Mouse (Mus musculus) liver, embryonic 14.5 days (tissue): ENCODE measurements around the gene Tatdn2. TPM values are rescaled to one million over a fixed set of nuclear protein-coding genes. Genes with fewer than 3 reads are reported as not detected.

Source experiments
- ATAC-seq: fragments of 200-750 bp; cut with Nextera tagmentation; 2 replicates; pipeline ENCODE4 v1.8.0; 2017; ENCODE audit warnings: moderate number of reproducible peaks, mild to moderate bottlenecking, moderate library complexity; ENCODE audit not compliant: insufficient read depth
- DNase-seq, 3 experiments: peaks; one replicate each; pipeline ENCODE4 v3.0.0-alpha.2; 2012 to 2013; ENCODE audit warnings: low read depth in 3 of 3, low spot score in 3 of 3
- H3K27ac ChIP-seq: fragments of 300-500 bp; sonication (generic); 2 replicates; pipeline ENCODE4 v1.5.1; 2014; ENCODE audit warnings: moderate library complexity, mild to moderate bottlenecking, control low read depth, inconsistent platforms
- H3K27me3 ChIP-seq: fragments of 300-500 bp; sonication (generic); 2 replicates; pipeline ENCODE4 v1.6.1; 2014; ENCODE audit warnings: mild to moderate bottlenecking, low read length, moderate library complexity; ENCODE audit not compliant: control insufficient read depth, insufficient read depth
- H3K36me3 ChIP-seq: fragments of 300-500 bp; sonication (generic); replicated peaks from 2 replicates; pipeline ENCODE4 v1.6.1; 2014; ENCODE audit warnings: low read depth; ENCODE audit not compliant: control insufficient read depth, insufficient read depth
- H3K4me1 ChIP-seq, 2 experiments: fragments of 200-500 bp in 1 of 2; fragments of 300-500 bp in 1 of 2; sonication (generic) in 1 of 2; replicated peaks; 2 replicates each; pipeline ENCODE4 v1.6.1; 2012 to 2014; ENCODE audit warnings: antibody characterized with exemption in 1 of 2, inconsistent platforms in 1 of 2, low read length in 1 of 2; ENCODE audit not compliant: control insufficient read depth in 2 of 2, insufficient read depth in 2 of 2
- H3K4me2 ChIP-seq: fragments of 300-500 bp; sonication (generic); 2 replicates; pipeline ENCODE4 v1.6.1; 2014; ENCODE audit warnings: low read depth, mild to moderate bottlenecking, control low read depth, moderate library complexity
- H3K4me3 ChIP-seq, 2 experiments: fragments of 200-500 bp in 1 of 2; fragments of 300-500 bp in 1 of 2; sonication (generic) in 1 of 2; 2 replicates each; pipeline ENCODE4 v1.5.1; 2012 to 2014; ENCODE audit warnings: low read depth in 2 of 2, low read length in 2 of 2, mild to moderate bottlenecking in 2 of 2, control low read depth in 1 of 2, inconsistent platforms in 1 of 2, moderate library complexity in 1 of 2; ENCODE audit not compliant: insufficient read depth in 1 of 2
- H3K9ac ChIP-seq: fragments of 300-500 bp; sonication (generic); replicated peaks from 2 replicates; pipeline ENCODE4 v1.6.1; 2014; ENCODE audit warnings: mild to moderate bottlenecking, control low read depth, moderate library complexity
- H3K9me3 ChIP-seq: fragments of 300-500 bp; sonication (generic); 2 replicates; pipeline ENCODE4 v1.6.1; 2016; ENCODE audit warnings: low read length, mixed read lengths; ENCODE audit not compliant: control insufficient read depth
- CTCF ChIP-seq: IDR thresholded peaks from 2 replicates; pipeline ENCODE4 v1.5.1; 2016; ENCODE audit warnings: antibody characterized with exemption, low read depth, control low read depth
- EP300 ChIP-seq: IDR thresholded peaks from 2 replicates; pipeline ENCODE4 v1.6.1; 2016; ENCODE audit warnings: antibody characterized with exemption, low read depth
- WGBS: fragments of 180-500 bp; shearing (Covaris S2); extraction: QIAGEN DNeasy Blood & Tissue Kit; methylation state at CpG from one replicate; pipeline ENCODE4 v1.1.7; 2014; ENCODE audit not compliant: insufficient replicate concordance; 5-methylcytosine and 5-hydroxymethylcytosine counted together
- polyA plus RNA-seq, 2 experiments: library from polyadenylated mRNA; depleted of rRNA in 1 of 2; stranded (reverse) in 1 of 2; unstranded in 1 of 2; fragments of >200 nt; fragmentation: Nextera tagmentation in 1 of 2; extraction: Ambion mirVana in 1 of 2; gene quantifications; 2 replicates each; pipeline versions ENCODE4 v1.2.1 to v1.2.3; 2012 to 2014

The Tatdn2 gene
- polyA plus RNA-seq, 2 experiments = 1.3 to 15.4 TPM

GRCm38 (mm10) chr6:113692661-113693133, 4.2 kb upstream of the Tatdn2 start:
- TF ChIP-seq EP300 (no peak), CTCF (no peak)
- ATAC-seq (no peak), DNase-seq (no peak)
- 62% methylated on average over 5 of the region's 5 CpGs for WGBS
- Histone ChIP-seq H3K36me3 (peaks cover 26% of the 10 kb centered on the region), H3K4me3 (peak overlapping the region; percentile 27 to 60), H3K9me3 (no peaks in the 10 kb centered on the region), H3K4me2 (peak overlapping the region; percentile 79), H3K9ac (peak overlapping the region; percentile 57), H3K27me3 (no peaks in the 10 kb centered on the region), H3K27ac (peak overlapping the region; percentile 40), H3K4me1 (peaks cover 53 to 60% of the 10 kb centered on the region in 2 experiments)

GRCm38 (mm10) chr6:113693377-113693776, 3.5 kb upstream of the Tatdn2 start:
- H3K9me3 ChIP-seq = no peaks in the 10 kb centered on the region
- 53% methylated on average over 5 of the region's 5 CpGs for WGBS
- TF ChIP-seq EP300 (no peak), CTCF (no peak)
- peaks cover 26% of the 10 kb centered on the region for H3K36me3 ChIP-seq
- H3K9ac ChIP-seq = peak overlapping the region; percentile 45
- peaks cover 55 to 62% of the 10 kb centered on the region in 2 experiments for H3K4me1 ChIP-seq
- peak overlapping the region; percentile 79 for H3K4me2 ChIP-seq
- no peak overlapping the region; the same call in 1 of the 2 replicates for H3K27ac ChIP-seq
- no peaks in the 10 kb centered on the region for H3K27me3 ChIP-seq
- DNase-seq (no peak), ATAC-seq (no peak)
- peak overlapping the region in 1 of 2 experiments; percentile 60; a peak in 2 of 4 replicates for H3K4me3 ChIP-seq

GRCm38 (mm10) chr6:113695203-113695602, 1.6 kb upstream of the Tatdn2 start:
- no peaks in the 10 kb centered on the region for H3K9me3 ChIP-seq
- H3K4me3 ChIP-seq = peak overlapping the region in 1 of 2 experiments; percentile 6; a peak in 1 of 4 replicates
- H3K9ac ChIP-seq = peak overlapping the region; percentile 56; the same call in 1 of the 2 replicates
- H3K4me1 ChIP-seq = peaks cover 49 to 61% of the 10 kb centered on the region in 2 experiments
- H3K4me2 ChIP-seq = peak overlapping the region; percentile 70
- peaks cover 33% of the 10 kb centered on the region for H3K36me3 ChIP-seq
- no peak for TF ChIP-seq CTCF
- TF ChIP-seq EP300 = 0 out of 2 replicates have a peak, but pooled peaks have one; percentile 21
- H3K27ac ChIP-seq = peak overlapping the region; percentile 75
- WGBS = 13% methylated on average over 1 of the region's 1 CpGs
- DNase-seq (peak in 2 of 3 experiments; percentile 39 to 49), ATAC-seq (no peak)
- H3K27me3 ChIP-seq = no peaks in the 10 kb centered on the region

DNA sequence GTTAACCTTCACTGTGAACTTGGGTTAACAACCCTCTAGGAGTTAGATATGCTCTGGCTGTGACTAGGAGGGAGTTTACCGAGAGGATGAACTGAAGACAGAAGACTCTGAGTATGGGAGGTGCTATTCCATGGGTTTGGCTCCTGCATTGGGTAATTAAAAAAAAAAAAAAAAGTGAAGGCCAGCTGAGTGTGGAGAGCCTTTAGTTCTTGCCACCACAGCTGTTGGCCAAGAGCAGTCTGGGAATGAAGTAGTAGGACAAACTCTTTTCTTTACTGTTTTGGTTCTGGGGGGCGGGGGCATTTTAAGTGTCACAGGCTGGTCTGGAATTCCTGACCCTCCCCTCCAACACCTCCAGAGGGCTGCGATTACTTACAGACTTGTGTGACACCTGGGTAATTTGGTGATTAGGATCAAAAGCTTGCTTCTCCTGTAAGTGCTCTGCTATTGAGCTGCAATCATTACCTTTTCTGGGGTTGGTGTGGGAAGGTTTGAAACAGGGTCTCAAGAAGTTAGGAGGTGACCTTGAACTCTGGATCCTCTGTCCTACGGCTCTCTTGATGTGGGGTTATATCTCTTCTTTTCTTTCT, 989 bp upstream of the Tatdn2 start:
- H3K36me3 ChIP-seq = peaks cover 35% of the 10 kb centered on the region
- WGBS = 38% methylated on average over 4 of the region's 4 CpGs
- peak overlapping the region; percentile 75 for H3K27ac ChIP-seq
- H3K9ac ChIP-seq = peak overlapping the region; percentile 56
- TF ChIP-seq CTCF (no peak), EP300 (no peak)
- peak overlapping the region in 1 of 2 experiments; percentile 44; a peak in 2 of 4 replicates for H3K4me3 ChIP-seq
- H3K9me3 ChIP-seq = no peaks in the 10 kb centered on the region
- no peaks in the 10 kb centered on the region for H3K27me3 ChIP-seq
- peaks cover 47 to 58% of the 10 kb centered on the region in 2 experiments for H3K4me1 ChIP-seq
- DNase-seq (no peak), ATAC-seq (no peak)
- peak overlapping the region; percentile 70 for H3K4me2 ChIP-seq
